Mouse (Mus musculus): ENCODE data around the gene Erc1. TPM values are rescaled to one million over a fixed set of nuclear protein-coding genes. Genes with fewer than 3 reads are reported as not detected.

Gene Erc1
- total RNA-seq, 2 experiments from 2014 or later: 19.3 to 21.2 TPM

- no peak for DNase-seq
- intact Hi-C loops (cut with DNase I; ENCODE audit: low total_unique reads): no loop called here
These were observed 204.0 kb downstream of the Erc1 start for GRCm38 (mm10) chr6:119643880-119644460.

- intact Hi-C loops (cut with DNase I; ENCODE audit: low total_unique reads): no loop called here
These were observed 204.7 kb downstream of the Erc1 start for GRCm38 (mm10) chr6:119643178-119643728.

GRCm38 (mm10) chr6:119642718-119643117 is 205.2 kb downstream of the Erc1 start:
- intact Hi-C loops (cut with DNase I; ENCODE audit: low total_unique reads): no loop called here
- DNase-seq: no peak

More at GRCm38 (mm10) chr6:119643178-119643728, 204.7 kb downstream of the Erc1 start:
- DNase-seq: no peak

GRCm38 (mm10) chr6:119635629-119636028 is 212.3 kb downstream of the Erc1 start:
- DNase-seq: peak; percentile 9
- intact Hi-C loops (cut with DNase I; ENCODE audit: low total_unique reads): no loop called here

GRCm38 (mm10) chr6:119630622-119631021 is 217.3 kb downstream of the Erc1 start:
- DNase-seq: no peak
- intact Hi-C loops (cut with DNase I; ENCODE audit: low total_unique reads): no loop called here

GRCm38 (mm10) chr6:119601379-119601778 is 246.6 kb downstream of the Erc1 start:
- intact Hi-C loops (cut with DNase I; ENCODE audit: low total_unique reads): no loop called here
- no peak for DNase-seq

GRCm38 (mm10) chr6:119595440-119595839 is 252.5 kb downstream of the Erc1 start:
- no peak for DNase-seq
- intact Hi-C loops (cut with DNase I; ENCODE audit: low total_unique reads): no loop called here

- intact Hi-C loops (cut with DNase I; ENCODE audit: low total_unique reads): no loop called here
- no peak for DNase-seq
These were observed 257.1 kb downstream of the Erc1 start for GRCm38 (mm10) chr6:119590872-119591271.

GRCm38 (mm10) chr6:119587897-119588296 is 260.1 kb downstream of the Erc1 start:
- intact Hi-C loops (cut with DNase I; ENCODE audit: low total_unique reads): no loop called here
- no peak for DNase-seq

GRCm38 (mm10) chr6:119587454-119587853 is 260.5 kb downstream of the Erc1 start:
- no peak for DNase-seq
- intact Hi-C loops (cut with DNase I; ENCODE audit: low total_unique reads): no loop called here

- DNase-seq: no peak
- intact Hi-C loops (cut with DNase I; ENCODE audit: low total_unique reads): no loop called here
These were observed 262.2 kb downstream of the Erc1 start for GRCm38 (mm10) chr6:119585652-119586375.

- intact Hi-C loops (cut with DNase I; ENCODE audit: low total_unique reads): no loop called here
- no peak for DNase-seq
These were observed 263.9 kb downstream of the Erc1 start for GRCm38 (mm10) chr6:119584061-119584460.

GRCm38 (mm10) chr6:119583165-119583564 is 264.8 kb downstream of the Erc1 start:
- intact Hi-C loops (cut with DNase I; ENCODE audit: low total_unique reads): no loop called here
- no peak for DNase-seq

- intact Hi-C loops (cut with DNase I; ENCODE audit: low total_unique reads): no loop called here
- DNase-seq: no peak
These were observed 271.3 kb downstream of the Erc1 start for GRCm38 (mm10) chr6:119576706-119577105.

GRCm38 (mm10) chr6:119575331-119575730 is 272.6 kb downstream of the Erc1 start:
- intact Hi-C loops (cut with DNase I; ENCODE audit: low total_unique reads): no loop called here

GRCm38 (mm10) chr6:119572296-119572695 is 275.7 kb downstream of the Erc1 start:
- peak; percentile 31 for DNase-seq
- intact Hi-C loops (cut with DNase I; ENCODE audit: low total_unique reads): no loop called here

More at GRCm38 (mm10) chr6:119575331-119575730, 272.6 kb downstream of the Erc1 start:
- DNase-seq: no peak

- no peak for DNase-seq
- intact Hi-C loops (cut with DNase I; ENCODE audit: low total_unique reads): no loop called here
These were observed 277.2 kb downstream of the Erc1 start for GRCm38 (mm10) chr6:119570797-119571196.

- DNase-seq: no peak
- intact Hi-C loops (cut with DNase I; ENCODE audit: low total_unique reads): no loop called here
These were observed 279.6 kb downstream of the Erc1 start for GRCm38 (mm10) chr6:119568339-119568738.

- intact Hi-C loops (cut with DNase I; ENCODE audit: low total_unique reads): no loop called here
- peak; percentile 33 for DNase-seq
These were observed 282.3 kb downstream of the Erc1 start for GRCm38 (mm10) chr6:119565451-119566379.

- DNase-seq: no peak
- intact Hi-C loops (cut with DNase I; ENCODE audit: low total_unique reads): no loop called here
These were observed 285.4 kb downstream of the Erc1 start for GRCm38 (mm10) chr6:119562558-119562957.
